Mouse (Mus musculus): ENCODE measurements at regions not wholly inside any gene's neighbourhood (a gene's known extent, or its start where the extent isn't known, plus 50 kb on each side); places are given as distances from the start of the nearest gene placed in this dataset.

- TF ChIP-seq CTCF (IDR thresholded peaks at IDR 0.05; ENCODE audit: low read depth, low read length): no peak
- TF ChIP-seq GATA1 (IDR thresholded peaks at IDR 0.05; ENCODE audit: borderline replicate concordance, low read length): no peak
- no peak for TF ChIP-seq TAL1 (conservative IDR thresholded peaks at IDR 0.05; ENCODE audit: low read depth, low read length)
Measured at GRCm38 (mm10) chr16:30187400-30187799, 79.9 kb downstream of the Cpn2 start.
